Mouse (Mus musculus): ENCODE results near the gene Chd9.
"Not testable (repeated sequence)": the region's sequence is repeated elsewhere in the genome, so short reads cannot be mapped to it uniquely, and the experiment has no call there.

Gene Chd9

DNA sequence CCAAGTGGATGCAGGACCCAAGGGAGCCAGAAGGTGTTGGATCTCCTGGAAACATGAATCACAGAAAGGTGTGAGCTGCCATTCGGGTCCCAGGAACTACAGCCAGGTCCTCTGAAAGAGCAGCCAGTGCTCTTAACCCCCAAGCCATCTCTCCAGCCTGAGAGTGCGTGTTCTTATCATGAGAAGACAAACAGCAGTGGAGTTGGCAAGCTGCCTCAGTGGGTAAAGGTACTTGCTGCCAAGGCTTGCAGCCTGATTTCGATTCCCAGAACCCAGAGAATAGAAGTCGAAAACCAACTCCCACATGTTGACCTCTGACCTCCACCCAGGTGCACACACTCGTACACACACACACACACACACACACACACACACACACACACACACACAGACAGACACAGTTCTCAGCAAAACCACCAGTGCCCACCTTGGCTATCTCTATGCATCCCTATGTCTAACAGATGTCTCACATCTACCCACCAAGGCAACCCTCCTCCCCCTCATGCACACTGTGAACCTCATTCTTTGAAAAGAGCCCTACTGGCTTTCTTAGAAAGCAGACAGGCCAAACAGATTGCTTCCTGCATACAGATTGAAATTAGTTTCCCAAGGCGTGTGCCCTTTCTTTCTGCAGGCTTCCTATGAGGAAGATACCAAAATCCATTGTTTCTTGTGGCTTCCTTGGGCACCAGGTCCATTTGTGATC is 43.4 kb downstream of the Chd9 start:
- no peak for DNase-seq (ENCODE audit: low spot score)

DNA sequence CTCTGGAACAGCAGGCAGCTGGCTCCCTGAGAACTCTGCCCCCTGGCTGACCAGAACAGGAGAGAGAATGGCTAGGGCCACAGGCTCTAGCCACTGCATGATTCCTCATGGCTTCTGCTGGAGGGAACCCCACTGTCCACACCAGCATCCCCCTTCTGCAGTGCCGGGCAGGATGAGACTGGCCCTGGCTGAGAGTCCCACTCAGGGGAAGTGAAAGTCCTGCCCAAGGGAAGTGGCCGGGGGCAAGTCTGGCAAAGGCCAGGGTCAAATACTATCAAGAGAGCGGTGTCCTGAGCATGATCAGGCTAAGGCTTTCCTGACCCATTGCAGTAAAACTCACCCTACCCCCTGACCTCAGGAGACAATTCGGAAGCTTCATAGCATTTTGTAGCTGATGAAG is 44.9 kb downstream of the Chd9 start:
- DNase-seq (ENCODE audit: low spot score): no peak

DNA sequence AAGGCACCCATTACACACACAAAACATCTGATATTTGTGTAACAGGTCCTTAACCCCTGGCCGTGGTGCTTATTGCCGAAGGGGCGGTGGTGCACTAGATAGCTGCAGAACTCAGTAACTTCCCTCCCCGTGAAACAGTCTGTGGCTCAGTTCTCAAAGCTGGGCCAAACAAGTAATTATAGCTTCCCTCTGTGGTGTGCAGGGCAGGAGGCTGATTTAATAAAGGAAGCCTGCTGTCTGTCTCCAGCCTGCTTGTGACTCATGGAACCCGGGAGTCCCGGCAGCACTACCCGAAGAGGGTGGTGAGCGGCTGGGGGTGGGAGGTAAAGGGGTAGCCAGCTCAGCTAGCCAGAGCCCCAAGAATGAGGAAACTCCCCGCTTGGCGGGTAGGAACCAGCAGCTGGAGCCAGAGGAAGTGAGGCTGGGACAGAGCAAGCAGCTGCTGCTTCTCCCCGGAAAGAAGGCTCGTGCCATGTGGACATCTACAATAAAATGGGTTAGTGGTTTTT is 48.1 kb downstream of the Chd9 start:
- no peak for DNase-seq (ENCODE audit: low spot score)

DNA sequence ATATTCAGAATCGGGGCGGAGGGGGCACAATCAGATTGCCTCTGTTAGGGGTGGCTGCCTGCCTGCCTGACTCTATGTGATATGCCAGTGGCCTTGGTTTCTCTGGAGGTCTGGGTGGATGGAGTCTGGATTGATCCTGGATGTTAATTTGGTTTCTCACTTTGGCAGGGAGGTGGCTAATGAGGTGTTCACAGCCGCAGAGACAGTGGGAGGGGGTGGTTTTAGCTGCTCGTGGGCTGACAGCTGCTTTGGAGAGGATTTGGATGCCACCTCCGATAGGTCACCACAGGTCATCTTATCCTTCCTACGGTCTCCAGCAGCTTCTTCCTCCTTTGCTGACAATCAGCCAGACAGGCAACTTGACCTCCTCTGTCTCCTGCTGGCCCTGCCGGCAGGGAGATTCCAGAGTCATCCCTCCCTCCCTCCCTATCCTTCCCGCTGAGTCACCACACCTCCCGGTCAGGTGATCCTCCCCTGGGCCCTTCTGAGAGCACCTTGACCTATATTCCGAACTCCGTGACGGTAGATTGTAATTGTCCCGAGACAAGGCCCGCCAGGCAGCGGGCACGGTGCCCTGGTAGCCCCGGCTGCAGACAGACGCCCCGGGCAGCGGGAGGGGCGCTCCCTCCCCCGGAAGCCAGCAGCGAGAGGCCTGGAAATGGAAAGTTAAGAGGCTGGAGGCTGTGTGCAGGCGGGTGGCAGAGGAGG is 48.7 kb downstream of the Chd9 start:
- peak; percentile 62 for DNase-seq (ENCODE audit: low spot score)

DNA sequence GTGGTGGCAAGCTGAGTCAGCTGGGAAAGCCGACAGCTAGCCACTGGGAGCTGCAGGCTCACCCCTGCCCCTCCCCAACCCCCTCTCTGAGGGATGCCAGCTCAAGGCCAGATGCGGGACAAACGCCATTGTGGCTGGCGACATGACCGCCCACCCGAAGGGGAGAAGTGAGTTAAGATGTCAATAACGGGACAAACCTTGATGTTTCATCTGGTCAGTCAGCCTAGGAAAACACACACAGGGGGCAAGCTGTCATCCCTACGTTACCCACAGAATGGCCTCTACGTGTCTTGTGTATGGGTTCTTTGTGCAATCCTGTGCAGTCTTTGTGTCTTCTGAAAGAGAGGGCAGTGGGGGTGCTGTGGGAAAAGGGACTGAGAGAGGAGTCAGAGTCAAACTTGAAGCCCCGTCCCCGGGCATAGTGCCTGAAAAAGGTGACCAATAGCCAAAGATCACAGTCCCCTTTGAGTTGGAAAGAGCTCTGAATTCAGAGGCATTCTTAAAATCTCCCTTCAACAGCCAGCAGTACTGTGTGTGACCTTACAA is 49.4 kb downstream of the Chd9 start:
- DNase-seq (ENCODE audit: low spot score): no peak

DNA sequence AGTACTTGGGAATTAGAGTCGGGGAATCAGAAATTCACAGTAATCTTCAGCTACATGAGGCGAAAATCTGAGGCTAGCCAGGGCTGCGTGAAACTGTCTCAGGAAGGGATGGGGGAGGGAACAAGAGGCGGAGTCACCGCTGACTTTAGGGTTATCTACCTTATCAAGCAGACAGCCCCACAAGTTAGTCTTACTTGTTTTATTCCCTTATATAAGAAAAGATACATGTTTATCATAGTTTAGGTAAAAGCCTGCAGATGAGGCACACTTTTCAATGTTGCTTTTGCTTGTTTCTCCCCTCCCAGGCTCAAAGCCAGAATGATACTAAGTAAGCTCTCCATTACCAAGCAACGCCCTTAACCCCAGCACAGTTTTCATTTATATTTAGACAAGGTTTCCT is 50.4 kb downstream of the Chd9 start:
- DNase-seq (ENCODE audit: low spot score): no peak

DNA sequence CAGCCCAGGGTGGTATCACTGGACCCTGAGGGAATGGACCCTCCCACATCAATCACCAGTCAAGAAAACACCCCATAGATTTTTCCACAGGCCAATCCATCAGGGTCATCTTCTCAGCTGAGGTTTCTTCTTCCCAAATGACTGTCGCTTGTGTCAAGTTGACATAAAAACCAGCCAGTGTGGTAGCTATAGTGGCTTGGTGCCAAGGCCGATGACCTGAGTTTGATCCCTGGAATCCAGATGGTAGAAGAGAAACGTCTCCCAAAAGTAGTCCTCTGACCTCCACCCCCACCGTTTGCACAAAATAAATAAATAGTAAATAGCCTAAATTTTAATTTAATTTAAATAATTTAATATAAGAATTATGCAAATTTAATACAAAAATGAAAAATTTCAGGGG is 51.9 kb downstream of the Chd9 start:
- no peak for DNase-seq (ENCODE audit: low spot score)

DNA sequence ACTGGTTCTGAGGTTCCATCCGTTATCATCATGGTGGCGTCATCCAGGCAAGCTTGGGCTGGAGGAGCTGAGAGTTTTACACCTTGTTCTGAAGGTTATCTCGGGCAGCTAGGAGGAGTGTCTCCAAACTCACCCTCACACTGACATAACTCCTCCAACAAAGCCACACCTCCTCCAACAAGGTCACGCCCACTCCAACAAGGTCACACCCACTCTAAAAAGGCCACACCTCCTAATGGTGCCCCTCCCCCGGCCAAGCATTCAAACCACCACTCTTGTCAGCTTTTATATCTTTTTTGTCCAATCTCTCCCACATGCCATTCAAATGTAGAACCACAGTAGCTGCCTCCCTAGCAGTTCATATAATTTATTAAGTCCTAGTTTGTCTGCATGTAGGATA is 53.0 kb downstream of the Chd9 start:
- DNase-seq (ENCODE audit: low spot score): no peak

DNA sequence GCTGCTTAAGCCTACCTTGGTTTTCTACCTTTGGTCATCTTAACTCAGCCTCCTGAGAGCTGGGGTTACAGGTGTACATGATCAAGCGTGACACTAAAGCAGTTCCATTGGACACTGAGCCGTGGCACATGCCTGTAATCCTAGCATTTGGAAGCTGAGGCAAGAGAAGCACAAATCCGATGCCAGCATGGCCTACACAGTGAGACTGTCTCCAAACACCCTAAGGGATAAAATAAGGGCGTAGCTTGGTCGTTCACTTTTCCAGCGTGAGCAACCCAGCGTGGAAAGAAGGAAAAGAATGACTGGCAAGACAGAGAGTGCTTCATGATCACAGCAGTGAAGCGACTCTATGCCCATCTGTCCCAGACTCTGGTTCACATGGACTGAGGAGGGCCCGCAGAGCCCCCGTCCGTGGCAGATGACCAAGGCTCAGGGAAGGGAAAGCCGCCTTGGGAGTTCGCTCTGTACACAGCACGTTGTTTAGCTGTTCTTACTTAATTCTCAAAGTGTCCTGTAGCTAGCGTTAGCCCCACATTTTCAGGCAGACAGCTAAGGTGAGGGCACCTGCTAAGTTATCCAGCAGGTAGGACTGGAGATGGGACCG is 54.0 kb downstream of the Chd9 start:
- DNase-seq (ENCODE audit: low spot score): no peak

DNA sequence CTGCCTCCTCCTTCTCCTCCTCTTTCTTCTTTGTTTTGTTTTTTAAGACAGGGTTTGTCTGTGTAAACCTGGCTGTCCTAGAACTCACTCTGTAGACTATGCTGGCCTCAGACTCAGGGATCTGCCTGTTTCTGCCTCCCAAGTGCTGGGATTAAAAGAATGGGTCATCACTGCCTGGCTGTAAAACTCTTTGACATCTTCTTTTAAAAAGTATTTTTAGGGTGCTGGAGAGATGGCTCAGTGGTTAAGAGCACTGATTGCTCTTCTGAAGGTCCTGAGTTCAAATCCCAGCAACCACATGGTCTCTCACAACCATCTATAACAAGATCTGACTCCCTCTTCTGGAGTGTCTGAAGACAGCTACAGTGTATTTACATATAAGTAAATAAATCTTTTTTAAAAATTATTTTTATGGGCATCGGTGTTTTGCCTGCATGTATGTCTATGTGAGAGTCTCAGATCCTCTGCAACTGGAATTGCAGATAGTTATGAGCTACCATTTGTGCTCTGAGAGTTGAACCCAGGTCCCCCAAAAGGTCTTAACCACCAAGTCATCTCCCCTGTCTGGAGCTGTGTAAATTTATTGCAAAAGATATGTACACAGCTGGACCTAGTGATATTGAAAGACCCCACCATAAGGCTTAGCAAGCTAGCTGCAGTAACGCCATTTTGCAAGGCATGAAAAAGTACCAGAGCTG is 57.7 kb downstream of the Chd9 start:
- DNase-seq (ENCODE audit: low spot score): no peak

DNA sequence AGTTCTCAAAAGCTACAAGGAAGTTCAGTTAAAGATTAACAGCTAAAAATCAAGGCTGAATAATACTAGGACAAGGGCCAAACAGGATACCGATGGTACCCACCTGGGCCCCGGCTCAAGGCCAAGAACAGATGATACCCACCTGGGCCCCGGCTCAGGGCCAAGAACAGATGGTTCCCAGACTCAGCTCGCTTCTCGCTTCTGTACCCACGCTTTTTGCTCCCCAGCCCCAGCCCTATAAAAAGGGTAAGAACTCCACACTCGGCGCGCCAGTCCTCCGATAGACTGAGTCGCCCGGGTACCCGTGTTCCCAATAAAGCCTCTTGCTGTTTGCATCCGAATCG is 58.2 kb downstream of the Chd9 start:
- DNase-seq (ENCODE audit: low spot score): not testable (repeated sequence)

DNA sequence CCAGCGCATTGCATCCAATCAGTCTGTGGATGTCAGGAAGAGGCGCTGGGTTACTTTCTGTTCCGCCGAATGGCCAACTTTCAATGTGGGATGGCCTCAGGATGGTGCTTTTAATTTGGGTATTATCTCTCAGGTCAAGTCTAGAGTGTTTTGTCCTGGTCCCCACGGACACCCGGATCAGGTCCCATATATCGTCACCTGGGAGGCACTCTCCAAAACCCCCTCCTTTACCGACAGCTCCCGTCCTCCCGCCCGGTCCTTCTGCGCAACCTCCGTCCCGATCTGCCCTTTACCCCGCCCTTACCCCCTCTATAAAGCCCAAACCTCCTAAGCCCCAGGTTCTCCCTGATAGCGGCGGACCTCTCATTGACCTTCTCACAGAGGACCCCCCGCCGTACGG is 59.2 kb downstream of the Chd9 start:
- DNase-seq (ENCODE audit: low spot score): not testable (repeated sequence)

DNA sequence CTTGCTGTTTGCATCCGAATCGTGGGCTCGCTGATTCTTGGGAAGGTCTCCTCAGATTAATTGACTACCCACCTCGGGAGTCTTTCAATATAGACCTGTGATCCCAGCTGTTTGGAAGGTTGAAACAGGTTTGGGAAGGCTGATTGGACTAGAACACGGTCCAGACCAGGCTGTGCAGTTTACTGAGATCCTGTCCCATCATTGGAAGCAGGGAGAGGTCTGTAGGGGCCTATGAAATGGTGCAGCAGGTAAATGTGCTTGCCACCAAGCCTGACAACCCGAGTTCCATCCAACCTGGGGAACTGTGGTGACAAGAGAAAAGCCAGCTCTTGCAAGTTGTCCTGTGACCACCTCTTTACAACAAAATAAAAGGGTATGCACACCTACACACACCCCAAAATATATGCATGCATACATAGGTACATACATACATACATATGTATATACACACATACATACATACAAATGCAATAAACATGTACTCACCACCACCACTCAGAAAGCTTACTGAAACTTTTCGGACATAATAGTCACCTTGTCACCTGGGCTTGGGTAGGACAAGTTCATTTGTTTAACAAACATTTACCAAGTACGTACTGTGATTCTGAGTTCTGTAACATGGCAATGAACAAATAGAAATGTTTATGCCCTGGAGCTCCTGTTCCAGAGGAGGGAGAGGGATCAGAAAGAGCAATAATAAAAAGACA is 63.9 kb downstream of the Chd9 start:
- no peak for DNase-seq (ENCODE audit: low spot score)

DNA sequence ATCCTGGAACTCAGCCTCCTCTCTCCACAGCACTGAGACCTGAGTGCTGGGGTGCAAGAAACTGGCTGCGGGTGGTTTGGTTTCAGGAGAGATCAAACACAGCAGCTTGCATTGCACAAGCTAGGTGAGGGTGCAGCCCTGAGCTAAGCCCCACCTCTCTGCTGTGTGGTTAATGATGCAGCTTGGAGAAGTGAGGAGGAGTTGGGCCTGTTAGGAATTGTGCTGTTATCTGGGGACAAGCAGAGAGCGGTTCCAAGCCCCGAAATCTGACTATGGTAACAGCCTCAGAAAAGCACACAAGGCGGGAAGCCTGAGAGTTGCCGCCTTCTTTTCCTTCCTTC is 64.4 kb downstream of the Chd9 start:
- DNase-seq (ENCODE audit: low spot score): no peak

DNA sequence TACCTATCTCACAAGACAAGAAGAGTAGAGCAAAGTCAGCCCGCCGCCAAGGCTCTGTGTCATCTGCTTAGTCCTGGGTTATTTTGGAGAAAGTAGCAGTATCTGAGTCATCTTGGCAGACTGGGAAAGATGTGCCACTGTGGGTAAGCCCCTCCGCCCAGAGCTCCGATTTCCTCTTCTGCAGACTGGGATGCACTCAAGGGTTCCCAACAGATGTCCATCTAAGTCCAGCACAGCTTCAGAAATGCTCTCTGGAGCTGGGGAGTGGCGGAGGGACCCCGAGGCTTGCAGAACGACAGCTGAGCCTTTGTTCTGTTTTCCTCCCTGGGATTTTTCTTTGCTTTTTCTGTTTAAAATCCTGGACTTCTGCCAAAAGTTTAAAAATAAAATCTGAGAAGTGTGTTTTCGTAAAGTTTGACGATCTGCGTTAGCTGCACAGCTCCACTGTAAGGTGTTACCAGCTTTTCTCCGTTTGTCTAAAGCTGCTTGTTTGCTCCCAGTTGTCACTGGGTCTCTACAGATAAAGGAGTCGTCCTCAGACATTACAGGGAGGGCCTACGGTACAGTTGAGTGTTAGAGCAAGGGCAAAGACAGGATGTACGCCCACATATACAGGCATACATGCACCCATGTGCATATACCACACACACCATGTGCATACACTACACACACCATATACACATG is 66.2 kb downstream of the Chd9 start:
- no peak for DNase-seq (ENCODE audit: low spot score)

DNA sequence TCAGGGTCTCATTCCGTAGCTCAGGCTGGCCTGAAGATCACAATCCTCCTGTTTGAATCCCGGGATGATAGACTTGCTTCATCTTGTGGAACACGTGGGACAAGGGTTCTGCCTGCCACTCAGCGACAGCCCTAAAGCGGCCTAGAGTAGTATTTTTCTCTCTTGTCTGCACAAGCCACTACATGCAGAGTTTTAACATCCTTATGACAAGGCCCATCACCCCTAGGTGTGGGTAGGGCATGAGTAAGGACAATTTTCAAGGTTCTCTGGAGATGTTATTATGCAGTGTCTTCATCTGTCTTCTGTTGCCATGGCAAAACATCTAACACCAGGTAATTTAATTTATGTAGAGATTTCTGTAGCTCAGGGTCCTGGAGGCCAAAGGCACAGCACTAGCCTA is 69.2 kb downstream of the Chd9 start:
- DNase-seq (ENCODE audit: low spot score): no peak

DNA sequence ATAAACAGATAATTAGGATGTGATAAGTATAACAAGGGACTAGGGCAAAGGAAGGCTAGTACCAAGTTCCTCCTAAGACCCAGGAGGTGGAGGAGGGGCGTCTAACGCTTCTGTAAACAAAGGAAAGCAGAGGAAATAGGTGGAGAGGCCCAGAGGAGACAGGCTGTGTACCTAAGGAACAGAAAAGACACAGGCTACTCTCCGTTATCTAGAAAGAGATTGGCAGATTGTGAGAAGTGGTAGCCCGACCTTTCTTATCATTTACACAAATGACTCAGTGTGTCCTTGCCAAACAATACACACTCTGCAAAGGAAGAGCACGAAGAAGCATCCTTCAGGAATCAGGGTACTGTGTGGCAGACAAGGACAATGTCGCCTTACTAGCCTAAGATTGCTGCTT is 70.4 kb downstream of the Chd9 start:
- DNase-seq (ENCODE audit: low spot score): no peak

DNA sequence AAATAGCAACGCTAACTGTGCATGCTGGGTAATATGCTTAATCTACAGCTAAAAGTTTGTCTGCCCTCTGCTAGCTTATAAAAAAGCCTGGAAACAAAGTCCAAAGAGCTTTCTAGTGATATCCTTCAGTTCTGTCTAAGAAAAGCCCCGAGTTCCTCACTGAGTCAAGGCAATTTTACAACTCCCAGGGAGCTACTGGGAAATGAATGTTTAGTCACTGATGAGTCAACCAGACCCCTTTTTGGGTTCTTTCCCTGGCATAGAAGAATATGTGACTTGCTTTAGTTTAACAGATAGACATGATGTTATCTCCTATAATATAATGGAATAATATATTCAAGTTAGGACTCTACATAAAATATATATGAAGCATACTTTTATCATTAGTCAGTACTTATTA is 73.8 kb downstream of the Chd9 start:
- DNase-seq (ENCODE audit: low spot score): no peak

DNA sequence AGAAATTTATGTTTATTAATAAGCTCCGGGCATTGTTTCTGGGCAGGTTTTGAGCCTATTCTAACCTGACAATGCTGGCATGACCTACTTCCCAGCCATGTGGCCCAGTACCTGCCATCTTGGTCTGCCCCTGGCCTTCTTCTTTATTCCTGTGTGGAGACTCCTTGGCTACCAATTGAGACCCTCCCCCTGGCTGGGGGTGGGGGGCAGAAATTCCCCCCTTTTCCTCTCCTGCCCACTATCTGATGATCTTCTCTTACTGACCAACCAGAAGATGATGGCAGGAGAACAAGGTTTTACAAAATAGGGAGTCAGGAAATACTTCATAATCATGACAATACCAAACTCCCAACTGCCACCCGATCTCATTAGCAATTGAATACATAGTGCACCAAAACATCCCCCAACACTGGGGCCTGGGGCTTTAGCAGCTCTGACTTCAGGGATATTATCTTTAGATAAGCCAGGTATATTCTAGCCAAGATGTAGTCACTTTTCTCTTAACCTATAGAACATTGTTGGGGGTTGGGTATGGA is 76.1 kb downstream of the Chd9 start:
- DNase-seq (ENCODE audit: low spot score): no peak

DNA sequence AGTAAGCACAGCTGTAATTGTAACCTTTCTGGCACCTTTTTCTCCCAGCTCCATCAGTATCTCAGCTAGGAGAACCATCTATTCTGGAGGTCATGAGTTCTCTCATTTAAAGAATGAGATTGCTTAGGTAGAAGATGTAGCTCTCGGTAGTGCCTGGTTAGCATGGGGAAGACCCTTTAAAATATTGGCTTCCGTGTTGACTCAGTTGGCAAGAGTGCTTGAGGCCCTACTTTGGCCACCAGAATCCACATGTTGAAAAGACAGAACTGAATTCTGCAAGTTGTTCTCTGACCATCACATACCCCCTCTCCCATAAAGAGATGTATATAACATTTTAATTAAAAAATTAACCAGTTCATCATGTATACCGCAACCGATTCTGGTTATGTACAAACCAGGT is 78.8 kb downstream of the Chd9 start:
- no peak for DNase-seq (ENCODE audit: low spot score)

DNA sequence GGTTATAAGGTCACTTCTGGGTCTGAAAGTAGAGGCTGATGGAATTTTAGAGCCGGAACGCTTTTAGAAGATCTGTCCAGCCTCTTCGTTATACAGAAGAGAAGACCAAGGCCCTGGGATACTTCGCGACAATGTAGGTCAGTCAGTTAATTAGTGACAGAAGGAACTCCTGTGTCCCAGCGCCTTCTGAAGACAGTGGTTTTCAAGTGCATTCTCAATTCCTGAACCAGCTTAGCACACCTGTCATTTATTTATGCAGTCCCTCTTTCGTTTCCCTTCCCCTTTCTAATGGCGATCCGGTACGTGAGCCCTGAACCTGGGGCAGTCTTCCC is 79.3 kb downstream of the Chd9 start:
- no peak for DNase-seq (ENCODE audit: low spot score)

Data from retina, embryonic 14.5 days (tissue).